18 mouse cellular contexts compared by ENCODE assay signal in genomic region chr19:12497909-12498308, GRCm38 (mm10). TPM values are rescaled to one million over a fixed set of nuclear protein-coding genes. Genes with fewer than 3 reads are reported as not detected.
DNase-seq lines count a peak whose midpoint lies in the region; ATAC-seq and TF ChIP-seq lines count a peak whose summit lies in the region.
"Had no signal": no experiment of that assay in that cellular context is flagged by ENCODE, and none has a peak within 500 bp of the region (broad histone marks: within the 10 kb centered on the region; RNA-seq: fewer than 3 reads in every experiment).

No protein-coding gene starts in this region.

- no peak overlapping the region for H3K9ac ChIP-seq in forebrain, embryonic 15.5 days (replicated peaks)
- peak overlapping the region; percentile 100; the same call in 1 of the 2 replicates for H3K9ac ChIP-seq in midbrain, embryonic 11.5 days (ENCODE audit: low read length)
- H3K9ac ChIP-seq in neural tube, embryonic 13.5 days = no peak overlapping the region
- H3K9ac ChIP-seq: limb, embryonic 12.5 days; liver, embryonic 14.5 days had no signal

- 78% methylated on average over 2 of the region's 2 CpGs for WGBS in forebrain, embryonic 10.5 days
- WGBS in forebrain, embryonic 15.5 days = 71% methylated on average over 2 of the region's 2 CpGs
- 56% methylated on average over 2 of the region's 2 CpGs for WGBS in midbrain, embryonic 11.5 days
- WGBS in neural tube, embryonic 13.5 days = 36% methylated on average over 2 of the region's 2 CpGs

- TF ChIP-seq CTCF in layer of hippocampus, adult 2 months (conservative IDR thresholded peaks at IDR 0.05) = no peak

- H3K9me3 ChIP-seq in forebrain, embryonic 10.5 days = no peaks in the 10 kb centered on the region
- no peaks in the 10 kb centered on the region for H3K9me3 ChIP-seq in forebrain, embryonic 15.5 days
- no peaks in the 10 kb centered on the region for H3K9me3 ChIP-seq in midbrain, embryonic 11.5 days (ENCODE audit: control insufficient read depth, low read length)
- no peaks in the 10 kb centered on the region for H3K9me3 ChIP-seq in neural tube, embryonic 13.5 days
- H3K9me3 ChIP-seq: limb, embryonic 12.5 days had no signal

- peaks cover 80% of the 10 kb centered on the region for H3K4me1 ChIP-seq in forebrain, embryonic 10.5 days
- H3K4me1 ChIP-seq in forebrain, embryonic 15.5 days = peaks cover 34% of the 10 kb centered on the region
- H3K4me1 ChIP-seq in midbrain, embryonic 11.5 days (ENCODE audit: control insufficient read depth, insufficient read depth, low read length) = peaks cover 55% of the 10 kb centered on the region
- peaks cover 81% of the 10 kb centered on the region for H3K4me1 ChIP-seq in neural tube, embryonic 13.5 days (replicated peaks)

- no peak overlapping the region for H3K4me2 ChIP-seq in forebrain, embryonic 15.5 days (replicated peaks)
- peak overlapping the region; percentile 74 for H3K4me2 ChIP-seq in midbrain, embryonic 11.5 days
- peak overlapping the region; percentile 77 for H3K4me2 ChIP-seq in neural tube, embryonic 13.5 days
- H3K4me2 ChIP-seq: limb, embryonic 12.5 days had no signal

- no peak for ATAC-seq in forebrain, embryonic 15.5 days (replicated peaks)
- no peak for ATAC-seq in midbrain, embryonic 11.5 days (ENCODE audit: low FRiP score)
- ATAC-seq in neural tube, embryonic 13.5 days (ENCODE audit: low read depth) = no peak
- ATAC-seq: lung, postnatal 0 days had no signal

- peak overlapping the region; percentile 98; the same call in 1 of the 2 replicates for H3K27ac ChIP-seq in forebrain, embryonic 10.5 days
- no peak overlapping the region for H3K27ac ChIP-seq in forebrain, embryonic 15.5 days (replicated peaks)
- H3K27ac ChIP-seq in layer of hippocampus, adult 2 months = peak overlapping the region; percentile 47; the same call in 1 of the 2 replicates
- peak overlapping the region; percentile 97; the same call in 1 of the 2 replicates for H3K27ac ChIP-seq in midbrain, embryonic 11.5 days (ENCODE audit: low read depth, low read length)
- peak overlapping the region; percentile 80 for H3K27ac ChIP-seq in neural tube, embryonic 13.5 days (replicated peaks)
- H3K27ac ChIP-seq: limb, embryonic 12.5 days; liver, embryonic 14.5 days; stomach, postnatal 0 days had no signal

- no peaks in the 10 kb centered on the region for H3K27me3 ChIP-seq in forebrain, embryonic 10.5 days (ENCODE audit: poor library complexity, severe bottlenecking)
- H3K27me3 ChIP-seq in forebrain, embryonic 15.5 days = no peaks in the 10 kb centered on the region
- no peaks in the 10 kb centered on the region for H3K27me3 ChIP-seq in midbrain, embryonic 11.5 days (ENCODE audit: control insufficient read depth, insufficient read depth, low read length)
- H3K27me3 ChIP-seq in neural tube, embryonic 13.5 days = no peaks in the 10 kb centered on the region

- DNase-seq in forebrain, embryonic 10.5 days (ENCODE audit: extremely low spot score, low spot score) = no peak
- DNase-seq in layer of hippocampus, adult 2 months (ENCODE audit: low spot score in 2 of 2) = peak; percentile 10 to 49
- no peak for DNase-seq in layer of hippocampus, adult 11-12 months (ENCODE audit: low spot score)
- DNase-seq in midbrain, embryonic 11.5 days (ENCODE audit: low spot score, missing footprints) = peak; percentile 60
- no peak for DNase-seq in testis, postnatal 14 days (ENCODE audit: low spot score)
- no peak for DNase-seq in right cerebral cortex, adult 18-20 months
- DNase-seq: adrenal gland, postnatal 25 days; cerebellum, postnatal 14 days; gastrocnemius, postnatal 10 days; heart, postnatal 14 days; kidney, adult 8-10 months; thymus, postnatal 4 days had no signal

- H3K36me3 ChIP-seq in forebrain, embryonic 10.5 days (replicated peaks) = peaks cover 42% of the 10 kb centered on the region
- peaks cover 2% of the 10 kb centered on the region; the same call in 1 of the 2 replicates for H3K36me3 ChIP-seq in forebrain, embryonic 15.5 days
- peaks cover 4% of the 10 kb centered on the region; the same call in 1 of the 2 replicates for H3K36me3 ChIP-seq in midbrain, embryonic 11.5 days (ENCODE audit: control insufficient read depth, insufficient read depth, low read length)
- H3K36me3 ChIP-seq in neural tube, embryonic 13.5 days = no peaks in the 10 kb centered on the region
- H3K36me3 ChIP-seq: limb, embryonic 12.5 days had no signal

- H3K4me3 ChIP-seq in forebrain, embryonic 10.5 days = peak overlapping the region; percentile 93
- H3K4me3 ChIP-seq in forebrain, embryonic 15.5 days = no peak overlapping the region
- H3K4me3 ChIP-seq in layer of hippocampus, adult 2 months = peak overlapping the region; percentile 3; the same call in 1 of the 2 replicates
- H3K4me3 ChIP-seq in midbrain, embryonic 11.5 days (ENCODE audit: low read depth, low read length) = peak overlapping the region; percentile 91; the same call in 1 of the 2 replicates
- H3K4me3 ChIP-seq in neural tube, embryonic 13.5 days = no peak overlapping the region
- H3K4me3 ChIP-seq: limb, embryonic 12.5 days had no signal

RNA-seq across cellular contexts. Expression of gene Dtx4, which starts 3.3 kb away (rescaled TPM):
- polyA plus RNA-seq in forebrain, embryonic 10.5 days (2016; fragmentation: Nextera tagmentation; extraction: Ambion mirVana) = 31.7 and 34.3 TPM in 2 replicates
- polyA plus RNA-seq in forebrain, embryonic 15.5 days (2015; fragmentation: Nextera tagmentation; extraction: Ambion mirVana) = 16.8 and 19.3 TPM in 2 replicates
- 10 to 100 TPM; 32.5 to 35.9 TPM for total RNA-seq in layer of hippocampus, adult 2 months (2021)
- 62.0 and 64.3 TPM in 2 replicates for polyA plus RNA-seq in midbrain, embryonic 11.5 days (2014; fragmentation: Nextera tagmentation; extraction: Ambion mirVana)
- 34.2 and 35.5 TPM in 2 replicates for polyA plus RNA-seq in neural tube, embryonic 13.5 days (2015; fragmentation: Nextera tagmentation; extraction: Ambion mirVana)

RNA-seq across cellular contexts. Expression of gene Mpeg1, which starts 37.3 kb away (rescaled TPM):
- polyA plus RNA-seq in forebrain, embryonic 10.5 days (2016; fragmentation: Nextera tagmentation; extraction: Ambion mirVana) = 0.11 and 0.17 TPM in 2 replicates
- polyA plus RNA-seq in forebrain, embryonic 15.5 days (2015; fragmentation: Nextera tagmentation; extraction: Ambion mirVana) = 0.55 and 0.56 TPM in 2 replicates
- total RNA-seq in layer of hippocampus, adult 2 months (2021) = 1 to 10 TPM; 5.4 to 6.6 TPM
- polyA plus RNA-seq in midbrain, embryonic 11.5 days (2014; fragmentation: Nextera tagmentation; extraction: Ambion mirVana) = 0.90 and 1.1 TPM in 2 replicates
- 0.54 and 0.89 TPM in 2 replicates for polyA plus RNA-seq in neural tube, embryonic 13.5 days (2015; fragmentation: Nextera tagmentation; extraction: Ambion mirVana)

RNA-seq across cellular contexts. Expression of gene Fam111a, which starts 47.6 kb away (rescaled TPM):
- polyA plus RNA-seq in forebrain, embryonic 10.5 days (2016; fragmentation: Nextera tagmentation; extraction: Ambion mirVana) = 21.0 and 22.0 TPM in 2 replicates
- 8.9 and 9.4 TPM in 2 replicates for polyA plus RNA-seq in forebrain, embryonic 15.5 days (2015; fragmentation: Nextera tagmentation; extraction: Ambion mirVana)
- 1 to 10 TPM; 1.5 to 2.0 TPM for total RNA-seq in layer of hippocampus, adult 2 months (2021)
- polyA plus RNA-seq in midbrain, embryonic 11.5 days (2014; fragmentation: Nextera tagmentation; extraction: Ambion mirVana) = 27.4 and 31.1 TPM in 2 replicates
- 7.9 and 8.0 TPM in 2 replicates for polyA plus RNA-seq in neural tube, embryonic 13.5 days (2015; fragmentation: Nextera tagmentation; extraction: Ambion mirVana)

Comparison
In these comparisons a context has a peak if more than half of its experiments do, and no peak if none do; other contexts are left out.
1. DNase-seq: peak in layer of hippocampus, adult 2 months (2 of 2) and midbrain, embryonic 11.5 days (single experiment); none in forebrain, embryonic 10.5 days (single experiment), layer of hippocampus, adult 11-12 months (single experiment), testis, postnatal 14 days (single experiment) and right cerebral cortex, adult 18-20 months (single experiment).
2. H3K4me3 ChIP-seq: peak in forebrain, embryonic 10.5 days (single experiment), layer of hippocampus, adult 2 months (single experiment) and midbrain, embryonic 11.5 days (single experiment); none in forebrain, embryonic 15.5 days (single experiment) and neural tube, embryonic 13.5 days (single experiment).